Mouse (Mus musculus) heart, postnatal 0 days (tissue): ENCODE data around the gene Gm26897. TPM values are rescaled to one million over a fixed set of nuclear protein-coding genes. Genes with fewer than 3 reads are reported as not detected.

Experiments used
- ATAC-seq: fragments of 200-750 bp; cut with Nextera tagmentation; 2 replicates; pipeline ENCODE4 v1.8.0; 2017; ENCODE audit warnings: low read depth, moderate number of reproducible peaks, moderate library complexity; ENCODE audit not compliant: insufficient read depth
- DNase-seq: peaks from one replicate; pipeline ENCODE4 v3.0.0-alpha.2; 2016; ENCODE audit warnings: low spot score
- H3K27ac ChIP-seq: fragments of 300-500 bp; sonication (generic); 2 replicates; pipeline ENCODE4 v1.5.1; 2014; ENCODE audit warnings: low read depth, mild to moderate bottlenecking
- H3K27me3 ChIP-seq: fragments of 300-500 bp; sonication (generic); 2 replicates; pipeline ENCODE4 v1.6.1; 2014; ENCODE audit warnings: low read length, mixed read lengths; ENCODE audit not compliant: control insufficient read depth, insufficient read depth
- H3K36me3 ChIP-seq: fragments of 300-500 bp; sonication (generic); replicated peaks from 2 replicates; pipeline ENCODE4 v1.6.1; 2014; ENCODE audit warnings: low read length, mixed read lengths; ENCODE audit not compliant: control insufficient read depth, insufficient read depth
- H3K4me1 ChIP-seq: fragments of 300-500 bp; sonication (generic); 2 replicates; pipeline ENCODE4 v1.6.1; 2014; ENCODE audit warnings: antibody characterized with exemption; ENCODE audit not compliant: control insufficient read depth, insufficient read depth
- H3K4me2 ChIP-seq: fragments of 300-500 bp; sonication (generic); 2 replicates; pipeline ENCODE4 v1.6.1; 2014; ENCODE audit warnings: low read depth, mild to moderate bottlenecking, low read length, moderate library complexity
- H3K4me3 ChIP-seq: fragments of 300-500 bp; sonication (generic); 2 replicates; pipeline ENCODE4 v1.5.1; 2014; ENCODE audit warnings: low read depth, low read length
- H3K9ac ChIP-seq: fragments of 300-500 bp; sonication (generic); replicated peaks from 2 replicates; pipeline ENCODE4 v1.6.1; 2014; ENCODE audit warnings: low read depth, low read length, mixed read lengths
- H3K9me3 ChIP-seq: fragments of 300-500 bp; sonication (generic); replicated peaks from 2 replicates; pipeline ENCODE4 v1.6.1; 2016; ENCODE audit warnings: low read length; ENCODE audit not compliant: control insufficient read depth
- CTCF ChIP-seq: IDR thresholded peaks from 2 replicates; pipeline ENCODE4 v1.5.1; 2016; ENCODE audit warnings: antibody characterized with exemption, control low read depth, low read depth
- EP300 ChIP-seq: IDR thresholded peaks from 2 replicates; pipeline ENCODE4 v1.6.1; 2016; ENCODE audit warnings: antibody characterized with exemption, low read depth
- WGBS: fragments of 180-500 bp; shearing (Covaris S2); extraction: QIAGEN DNeasy Blood & Tissue Kit; methylation state at CpG from one replicate; pipeline ENCODE4 v1.1.7; 2014; 5-methylcytosine and 5-hydroxymethylcytosine counted together
- polyA plus RNA-seq: library from polyadenylated mRNA; unstranded; fragments of >200 nt; fragmentation: Nextera tagmentation; extraction: Ambion mirVana; gene quantifications from 2 replicates; pipeline ENCODE4 v1.2.1, GENCODE M21; 2015
- total RNA-seq: library from RNA; depleted of rRNA; stranded (reverse); fragments of >200 nt; gene quantifications from 2 replicates; pipeline ENCODE4 v1.2.3, GENCODE M21; 2014; ENCODE audit warnings: low replicate concordance

Gene Gm26897
- total and polyA plus RNA-seq, 2 experiments from 2014 or later = not detected

- Histone ChIP-seq H3K9me3 (no peaks in the 10 kb centered on the region), H3K36me3 (no peaks in the 10 kb centered on the region), H3K27me3 (no peaks in the 10 kb centered on the region), H3K4me3 (no peak overlapping the region), H3K27ac (no peak overlapping the region), H3K4me2 (no peak overlapping the region), H3K4me1 (peaks cover 18% of the 10 kb centered on the region), H3K9ac (no peak overlapping the region)
- TF ChIP-seq EP300 (no peak), CTCF (no peak)
- WGBS = 46% methylated on average over 9 of the region's 9 CpGs
- no peak for ATAC-seq
- DNase-seq = no peak
Measured at GRCm38 (mm10) chr5:111720726-111721125, 13.0 kb upstream of the Gm26897 start.

- Histone ChIP-seq H3K4me1 (peaks cover 21% of the 10 kb centered on the region), H3K4me2 (peak overlapping the region; percentile 39), H3K36me3 (no peaks in the 10 kb centered on the region), H3K9ac (0 out of 2 replicates have a peak overlapping the region, but pooled peaks have one; percentile 17), H3K27me3 (no peaks in the 10 kb centered on the region), H3K9me3 (peaks cover 6% of the 10 kb centered on the region), H3K27ac (peak overlapping the region; percentile 72), H3K4me3 (no peak overlapping the region)
- TF ChIP-seq CTCF = no peak
- no peak for TF ChIP-seq EP300
- WGBS = 31% methylated on average over 10 of the region's 10 CpGs
- DNase-seq (peak; percentile 78), ATAC-seq (peak; percentile 79)
Measured at GRCm38 (mm10) chr5:111724713-111725112, 9.0 kb upstream of the Gm26897 start.

- Histone ChIP-seq H3K4me2 (peak overlapping the region; percentile 39), H3K4me1 (peaks cover 21% of the 10 kb centered on the region), H3K36me3 (no peaks in the 10 kb centered on the region), H3K9me3 (peaks cover 6% of the 10 kb centered on the region), H3K27me3 (no peaks in the 10 kb centered on the region), H3K27ac (peak overlapping the region; percentile 72), H3K9ac (0 out of 2 replicates have a peak overlapping the region, but pooled peaks have one; percentile 17), H3K4me3 (0 out of 2 replicates have a peak overlapping the region, but pooled peaks have one; percentile 5)
- DNase-seq = no peak
- WGBS = 30% methylated on average over 22 of the region's 22 CpGs
- peak; percentile 54 for ATAC-seq
- TF ChIP-seq CTCF = no peak
- TF ChIP-seq EP300 = no peak
Measured at GRCm38 (mm10) chr5:111725195-111725920, 8.4 kb upstream of the Gm26897 start.

GRCm38 (mm10) chr5:111728411-111728810, 5.3 kb upstream of the Gm26897 start:
- H3K4me3 ChIP-seq = no peak overlapping the region
- H3K4me1 ChIP-seq = peaks cover 21% of the 10 kb centered on the region
- DNase-seq (no peak), ATAC-seq (no peak)
- WGBS = 81% methylated on average over 4 of the region's 4 CpGs
- H3K9me3 ChIP-seq = peaks cover 6% of the 10 kb centered on the region
- no peak overlapping the region for H3K4me2 ChIP-seq
- no peak overlapping the region for H3K27ac ChIP-seq
- H3K9ac ChIP-seq = no peak overlapping the region
- TF ChIP-seq CTCF = 0 out of 2 replicates have a peak, but pooled peaks have one; percentile 27
- TF ChIP-seq EP300 = no peak
- H3K36me3 ChIP-seq = no peaks in the 10 kb centered on the region
- no peaks in the 10 kb centered on the region for H3K27me3 ChIP-seq

GRCm38 (mm10) chr5:111730560-111731167, 3.1 kb upstream of the Gm26897 start:
- Histone ChIP-seq H3K27ac (no peak overlapping the region), H3K4me2 (no peak overlapping the region), H3K4me3 (no peak overlapping the region), H3K9me3 (peaks cover 6% of the 10 kb centered on the region), H3K4me1 (peaks cover 4% of the 10 kb centered on the region; the same call in 1 of the 2 replicates), H3K9ac (no peak overlapping the region), H3K36me3 (no peaks in the 10 kb centered on the region), H3K27me3 (no peaks in the 10 kb centered on the region)
- ATAC-seq = peak; percentile 75
- no peak for DNase-seq
- TF ChIP-seq CTCF (no peak), EP300 (no peak)
- 28% methylated on average over 16 of the region's 16 CpGs for WGBS
